ENCODE assay signal across 34 mouse cellular contexts in the genomic region with DNA sequence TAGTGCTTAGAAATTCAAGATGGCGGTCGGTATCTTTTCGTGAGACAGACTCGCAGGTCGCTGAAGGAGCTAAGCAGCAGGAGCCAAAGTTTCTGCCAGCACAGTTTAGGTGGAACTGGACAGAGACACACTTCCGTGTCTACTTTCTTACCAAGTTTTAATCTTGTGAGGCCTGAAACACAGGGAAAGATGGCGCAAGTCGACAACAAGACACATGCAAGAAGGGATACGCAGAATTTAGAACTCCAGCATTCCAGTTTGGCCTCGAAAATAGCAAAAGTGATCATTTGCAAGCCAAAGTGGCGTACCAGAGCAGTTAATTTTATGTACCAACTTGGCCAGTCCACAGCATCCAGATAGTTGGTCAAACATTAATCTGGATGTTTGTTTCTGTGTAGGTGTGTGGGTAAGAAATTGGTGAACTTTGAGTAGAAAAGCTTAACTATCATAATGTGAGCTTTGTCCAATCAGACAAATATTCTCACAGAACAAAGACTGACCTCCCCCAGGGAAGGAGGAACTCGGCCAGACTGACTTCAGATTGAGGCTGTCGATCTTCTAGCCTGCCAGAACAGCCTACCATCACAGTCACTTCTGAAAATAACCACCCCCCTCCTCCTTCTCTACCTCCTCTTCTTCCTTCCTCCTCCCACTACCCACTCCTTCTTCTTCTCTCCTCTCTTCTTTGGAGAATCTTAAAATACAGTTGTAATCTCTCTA. TPM values are rescaled to one million over a fixed set of nuclear protein-coding genes. Genes with fewer than 3 reads are reported as not detected.
A peak's percentile ranks its signal among the peaks of the same experiment; 100 is the strongest.
DNase-seq lines count a peak whose midpoint lies in the region; ATAC-seq and TF ChIP-seq lines count a peak whose summit lies in the region.
"Had no signal": no experiment of that assay in that cellular context is flagged by ENCODE, and none has a peak within 500 bp of the region (broad histone marks: within the 10 kb centered on the region; RNA-seq: fewer than 3 reads in every experiment).

No protein-coding gene starts in this region.

- no peaks in the 10 kb centered on the region for H3K36me3 ChIP-seq in kidney, embryonic 14.5 days (ENCODE audit: control insufficient read depth, insufficient read depth, low read length)
- no peaks in the 10 kb centered on the region for H3K36me3 ChIP-seq in kidney, adult 2 months (ENCODE audit: control insufficient read depth, insufficient read depth, low read length)
- no peaks in the 10 kb centered on the region for H3K36me3 ChIP-seq in kidney, postnatal 0 days (ENCODE audit: insufficient read depth, low read length)
- H3K36me3 ChIP-seq: embryonic facial prominence, embryonic 12.5 days; hindbrain, embryonic 12.5 days; midbrain, embryonic 12.5 days; neural tube, embryonic 13.5 days had no signal

- no peaks in the 10 kb centered on the region for H3K27me3 ChIP-seq in kidney, embryonic 14.5 days (ENCODE audit: control insufficient read depth, insufficient read depth, low read length)
- H3K27me3 ChIP-seq in kidney, adult 2 months (replicated peaks; ENCODE audit: control insufficient read depth, insufficient read depth, low read length): no peaks in the 10 kb centered on the region
- H3K27me3 ChIP-seq in kidney, postnatal 0 days (ENCODE audit: insufficient read depth, low read length): no peaks in the 10 kb centered on the region
- H3K27me3 ChIP-seq: CH12.LX; embryonic facial prominence, embryonic 12.5 days; hindbrain, embryonic 12.5 days; megakaryocyte, embryonic 14.5 days; midbrain, embryonic 12.5 days; neural tube, embryonic 13.5 days had no signal

- TF ChIP-seq POLR2A in kidney, adult 2 months (IDR thresholded peaks at IDR 0.05; ENCODE audit: low read depth, low read length): no peak

- no peak overlapping the region for H3K9ac ChIP-seq in kidney, embryonic 14.5 days (ENCODE audit: low read depth, low read length)
- H3K9ac ChIP-seq in kidney, postnatal 0 days (ENCODE audit: low read depth, low read length): no peak overlapping the region
- H3K9ac ChIP-seq: embryonic facial prominence, embryonic 12.5 days; hindbrain, embryonic 12.5 days; midbrain, embryonic 12.5 days; neural tube, embryonic 13.5 days had no signal

- no peaks in the 10 kb centered on the region for H3K4me1 ChIP-seq in kidney, embryonic 14.5 days (ENCODE audit: control insufficient read depth, insufficient read depth, low read length)
- peaks cover 7% of the 10 kb centered on the region; the same call in 1 of the 2 replicates for H3K4me1 ChIP-seq in kidney, adult 2 months (ENCODE audit: control insufficient read depth, insufficient read depth, low read length)
- no peaks in the 10 kb centered on the region for H3K4me1 ChIP-seq in kidney, postnatal 0 days (replicated peaks; ENCODE audit: insufficient read depth, low read length)
- H3K4me1 ChIP-seq: embryonic facial prominence, embryonic 12.5 days; hindbrain, embryonic 12.5 days; megakaryocyte, embryonic 14.5 days; midbrain, embryonic 12.5 days; neural tube, embryonic 13.5 days had no signal

- no peak for TF ChIP-seq CTCF in kidney, adult 2 months (conservative IDR thresholded peaks at IDR 0.05; ENCODE audit: insufficient read depth, insufficient read length, low read depth, low read length)
- no peak for TF ChIP-seq CTCF in kidney, postnatal 0 days (IDR thresholded peaks at IDR 0.05; ENCODE audit: low read depth)

- no peak for ATAC-seq in kidney, embryonic 14.5 days (ENCODE audit: low FRiP score, low TSS enrichment)
- ATAC-seq in kidney, postnatal 0 days (replicated peaks; ENCODE audit: low FRiP score, low read depth): peak; percentile 75; the same call in 1 of the 2 replicates
- ATAC-seq: forebrain, embryonic 14.5 days; intestine, postnatal 0 days; lung, postnatal 0 days had no signal

- 88% methylated on average over 13 of the region's 13 CpGs for WGBS in kidney, embryonic 14.5 days
- WGBS in kidney, adult 2 months: 51% methylated on average over 13 of the region's 13 CpGs
- WGBS in kidney, postnatal 0 days: 82% methylated on average over 13 of the region's 13 CpGs

- H3K4me2 ChIP-seq in kidney, embryonic 14.5 days (replicated peaks; ENCODE audit: low read depth, low read length): no peak overlapping the region
- H3K4me2 ChIP-seq in kidney, postnatal 0 days (ENCODE audit: low read length): no peak overlapping the region
- H3K4me2 ChIP-seq: embryonic facial prominence, embryonic 12.5 days; heart, embryonic 11.5 days; hindbrain, embryonic 12.5 days; midbrain, embryonic 12.5 days; neural tube, embryonic 13.5 days had no signal

- H3K9me3 ChIP-seq in kidney, embryonic 14.5 days (ENCODE audit: control insufficient read depth, low read length): no peaks in the 10 kb centered on the region
- no peaks in the 10 kb centered on the region for H3K9me3 ChIP-seq in kidney, postnatal 0 days (replicated peaks; ENCODE audit: low read length)
- H3K9me3 ChIP-seq: embryonic facial prominence, embryonic 12.5 days; hindbrain, embryonic 12.5 days; midbrain, embryonic 12.5 days; neural tube, embryonic 13.5 days had no signal

- no peak overlapping the region for H3K4me3 ChIP-seq in kidney, embryonic 14.5 days (ENCODE audit: low read length)
- no peak overlapping the region for H3K4me3 ChIP-seq in kidney, adult 2 months (ENCODE audit: insufficient read depth, low read depth, low read length)
- H3K4me3 ChIP-seq in kidney, postnatal 0 days (replicated peaks; ENCODE audit: low read depth, low read length): no peak overlapping the region
- H3K4me3 ChIP-seq: embryonic facial prominence, embryonic 12.5 days; hindbrain, embryonic 12.5 days; megakaryocyte, embryonic 14.5 days; midbrain, embryonic 12.5 days; neural tube, embryonic 13.5 days had no signal

- no peak overlapping the region for H3K27ac ChIP-seq in kidney, embryonic 14.5 days (ENCODE audit: low read depth, low read length)
- H3K27ac ChIP-seq in kidney, adult 2 months (ENCODE audit: insufficient read depth, low read depth, low read length): peak overlapping the region; percentile 98
- H3K27ac ChIP-seq in kidney, postnatal 0 days: no peak overlapping the region
- H3K27ac ChIP-seq: embryonic facial prominence, embryonic 12.5 days; hindbrain, embryonic 12.5 days; midbrain, embryonic 12.5 days; neural tube, embryonic 13.5 days; stomach, postnatal 0 days had no signal

- intact Hi-C loops in left cerebral cortex, postnatal 10 days (cut with DNase I): no loop called here

- DNase-seq in kidney, adult 11 months: peak; percentile 73
- DNase-seq in kidney, adult 2 months: peak; percentile 87
- no peak for DNase-seq in kidney, postnatal 0 days (ENCODE audit: low spot score)
- peak; percentile 7 for DNase-seq in yolk sac, embryonic 10.5 days (ENCODE audit: low spot score)
- DNase-seq in embryo, embryonic 11 days: no peak
- DNase-seq in left cerebral cortex, postnatal 10 days (ENCODE audit: extremely low spot score in 1 of 2, low spot score in 2 of 2): no peak
- DNase-seq: adrenal gland, postnatal 10 days; cerebellum, adult 9-10 months; cerebellum, postnatal 36 days; gastrocnemius, postnatal 36 days; heart, adult 18-20 months; heart, postnatal 36 days; liver; lung, adult 18-20 months; lung, postnatal 4 days; right cerebral cortex, postnatal 4 days had no signal

RNA-seq across cellular contexts. Expression of a gene that starts 31.2 kb away (rescaled TPM):
- not detected in 2 replicates for polyA plus RNA-seq in kidney, embryonic 14.5 days (2014; fragmentation: Nextera tagmentation; extraction: Ambion mirVana)
- polyA plus RNA-seq in kidney, adult 2 months (2012; rRNA removed): 2.8 and 3.2 TPM in 2 replicates
- polyA plus RNA-seq in kidney, postnatal 0 days (2015; fragmentation: Nextera tagmentation; extraction: Ambion mirVana): 0.08 and 0.22 TPM in 2 replicates
- total RNA-seq in left cerebral cortex, postnatal 10 days (2021): under 1 TPM in 1 of 2 experiments, not detected in 1; 0.28 TPM
- total RNA-seq: CH12.LX; gastrocnemius, postnatal 36 days; heart, adult 18-20 months; heart, postnatal 36 days; layer of hippocampus, postnatal 25 days; left cerebral cortex, postnatal 14 days had no signal
- polyA plus RNA-seq: C2C12; forebrain, embryonic 14.5 days; heart, embryonic 11.5 days; heart, embryonic 16.5 days; hindbrain, embryonic 12.5 days; intestine, postnatal 0 days; lung, postnatal 0 days; midbrain, embryonic 12.5 days; spleen, adult 2 months; stomach, postnatal 0 days; thymus, postnatal 0 days had no signal

Comparison
In these comparisons a context has a peak if more than half of its experiments do, and no peak if none do; other contexts are left out.
1. DNase-seq: peak in kidney, adult 11 months (single experiment), kidney, adult 2 months (single experiment) and yolk sac, embryonic 10.5 days (single experiment); none in kidney, postnatal 0 days (single experiment), embryo, embryonic 11 days (single experiment) and left cerebral cortex, postnatal 10 days (0 of 2).